Mouse (Mus musculus) Muller cell, postnatal 12 days (primary cell): ENCODE measurements at regions not wholly inside any gene's neighbourhood (a gene's known extent, or its start where the extent isn't known, plus 50 kb on each side); places are given as distances from the start of the nearest gene placed in this dataset.
"Not testable (repeated sequence)": the region's sequence is repeated elsewhere in the genome, so short reads cannot be mapped to it uniquely, and the experiment has no call there.

ENCODE experiments used
- DNase-seq: peaks from one replicate; pipeline ENCODE4 v3.0.0-alpha.2; 2015; ENCODE audit errors: inconsistent ontology term

- DNase-seq: no peak
Measured at GRCm38 (mm10) chr3:117116210-117116609, 147.4 kb upstream of the Palmd start.

GRCm38 (mm10) chr3:117112766-117113165 lies 144.0 kb upstream of the Palmd start:
- DNase-seq: no peak

GRCm38 (mm10) chr3:117112304-117112703 lies 143.5 kb upstream of the Palmd start:
- no peak for DNase-seq

- DNase-seq: no peak
Measured at GRCm38 (mm10) chr3:117108966-117109700, 140.3 kb upstream of the Palmd start.

GRCm38 (mm10) chr3:117107986-117108385 lies 139.2 kb upstream of the Palmd start:
- DNase-seq: no peak

GRCm38 (mm10) chr3:117107378-117107777 lies 138.6 kb upstream of the Palmd start:
- no peak for DNase-seq

GRCm38 (mm10) chr3:117087646-117088045 lies 118.9 kb upstream of the Palmd start:
- DNase-seq: peak; percentile 33

GRCm38 (mm10) chr3:117076734-117077133 lies 107.9 kb upstream of the Palmd start:
- DNase-seq: peak; percentile 34

- peak; percentile 66 for DNase-seq
Measured at GRCm38 (mm10) chr3:117073399-117073798, 104.6 kb upstream of the Palmd start.

GRCm38 (mm10) chr3:117072998-117073397 lies 104.2 kb upstream of the Palmd start:
- no peak for DNase-seq

- DNase-seq: no peak
Measured at GRCm38 (mm10) chr3:117071851-117072250, 103.1 kb upstream of the Palmd start.

GRCm38 (mm10) chr3:117067470-117068053 lies 98.8 kb upstream of the Palmd start:
- no peak for DNase-seq

- DNase-seq: no peak
Measured at GRCm38 (mm10) chr3:117065904-117066303, 97.1 kb upstream of the Palmd start.

GRCm38 (mm10) chr3:117061831-117062230 lies 93.0 kb upstream of the Palmd start:
- DNase-seq: no peak

GRCm38 (mm10) chr3:117061182-117061581 lies 92.4 kb upstream of the Palmd start:
- no peak for DNase-seq

GRCm38 (mm10) chr3:117054711-117055110 lies 85.9 kb upstream of the Palmd start:
- not testable (repeated sequence) for DNase-seq

GRCm38 (mm10) chr3:117051431-117051830 lies 82.6 kb upstream of the Palmd start:
- DNase-seq: no peak

GRCm38 (mm10) chr3:117050909-117051308 lies 82.1 kb upstream of the Palmd start:
- no peak for DNase-seq

GRCm38 (mm10) chr3:117049410-117049809 lies 80.6 kb upstream of the Palmd start:
- DNase-seq: no peak

GRCm38 (mm10) chr3:117044809-117045208 lies 76.0 kb upstream of the Palmd start:
- DNase-seq: peak; percentile 5

GRCm38 (mm10) chr3:117044304-117044703 lies 75.5 kb upstream of the Palmd start:
- no peak for DNase-seq

GRCm38 (mm10) chr3:117038928-117039300 lies 70.1 kb upstream of the Palmd start:
- DNase-seq: no peak

GRCm38 (mm10) chr3:117038280-117038927 lies 69.6 kb upstream of the Palmd start:
- no peak for DNase-seq
